Mouse (Mus musculus) erythroid progenitor cell, adult 5-6 weeks (primary cell): Measurements from ENCODE around the gene Cpn2. TPM values are rescaled to one million over a fixed set of nuclear protein-coding genes. Genes with fewer than 3 reads are reported as not detected.

ENCODE experiments used
- total RNA-seq, 2 experiments: library from RNA; stranded (forward) in 1 of 2; stranded (reverse) in 1 of 2; fragments of 150-400 nt in 1 of 2; fragments of 186-747, 209-891 nt in 1 of 2; gene quantifications; 2 replicates each; pipeline versions ENCODE4 v1.2.3 to v1.2.4; 2015 to 2017; ENCODE audit warnings: low replicate concordance in 2 of 2

Gene Cpn2
- total RNA-seq, 2 experiments from 2014 or later = not detected

Other genes starting within 250 kb of the Cpn2 start
- 1.8 TPM in 1 of 2 replicates, not detected in the other for gene Hes1, start 203.1 kb downstream of the Cpn2 start, total RNA-seq (2015; ENCODE audit: low replicate concordance)
- gene Hes1, start 203.1 kb downstream of the Cpn2 start, total RNA-seq (2017; ENCODE audit: low replicate concordance) = 2.1 TPM in 1 of 2 replicates, not detected in the other
- not detected in 2 replicates for gene Lrrc15, start 15.8 kb upstream of the Cpn2 start, total RNA-seq (2015; ENCODE audit: low replicate concordance)
- under 0.01 TPM in 1 of 2 replicates, not detected in the other for gene Lrrc15, start 15.8 kb upstream of the Cpn2 start, total RNA-seq (2017; ENCODE audit: low replicate concordance)
- 1.4 and 2.1 TPM in 2 replicates for gene Gp5, start 43.3 kb upstream of the Cpn2 start, total RNA-seq (2015; ENCODE audit: low replicate concordance)
- gene Gp5, start 43.3 kb upstream of the Cpn2 start, total RNA-seq (2017; ENCODE audit: low replicate concordance) = 1.9 TPM in 1 of 2 replicates, not detected in the other
- gene Atp13a3, start 138.5 kb upstream of the Cpn2 start, total RNA-seq (2015; ENCODE audit: low replicate concordance) = 51.6 and 66.7 TPM in 2 replicates
- gene Atp13a3, start 138.5 kb upstream of the Cpn2 start, total RNA-seq (2017; ENCODE audit: low replicate concordance) = 41.6 and 48.3 TPM in 2 replicates